Mouse (Mus musculus) lung, postnatal 4 days (tissue): Measurements from ENCODE around the gene AC131692.1.

Experiments used
- DNase-seq, 2 experiments: peaks; one replicate each; pipeline ENCODE4 v3.0.0; 2021

The AC131692.1 gene

DNA sequence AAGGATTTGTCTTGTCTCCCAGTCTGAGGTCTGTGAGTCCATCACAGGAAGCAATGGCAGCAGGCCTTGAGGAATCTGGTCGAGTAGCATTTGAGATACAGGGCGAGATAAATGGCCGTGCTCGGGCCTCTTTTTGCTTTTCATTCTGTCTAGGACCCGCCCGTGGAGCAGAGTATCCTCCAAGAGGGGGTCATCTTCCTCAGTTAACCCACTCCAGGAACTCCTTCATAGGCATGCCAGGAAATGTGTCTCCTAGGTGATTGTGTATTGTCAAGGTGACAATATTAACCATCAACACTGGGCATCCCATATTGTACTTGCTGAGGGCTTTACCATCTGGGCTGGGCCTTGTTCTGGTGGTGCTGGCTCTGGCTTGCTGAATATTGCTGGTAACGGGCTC is at the start of gene AC131692.1:
AC131692.1 (plus strand) TSS at position 301 of the 400 bp plus-strand sequence.
- DNase-seq = no peak

DNA sequence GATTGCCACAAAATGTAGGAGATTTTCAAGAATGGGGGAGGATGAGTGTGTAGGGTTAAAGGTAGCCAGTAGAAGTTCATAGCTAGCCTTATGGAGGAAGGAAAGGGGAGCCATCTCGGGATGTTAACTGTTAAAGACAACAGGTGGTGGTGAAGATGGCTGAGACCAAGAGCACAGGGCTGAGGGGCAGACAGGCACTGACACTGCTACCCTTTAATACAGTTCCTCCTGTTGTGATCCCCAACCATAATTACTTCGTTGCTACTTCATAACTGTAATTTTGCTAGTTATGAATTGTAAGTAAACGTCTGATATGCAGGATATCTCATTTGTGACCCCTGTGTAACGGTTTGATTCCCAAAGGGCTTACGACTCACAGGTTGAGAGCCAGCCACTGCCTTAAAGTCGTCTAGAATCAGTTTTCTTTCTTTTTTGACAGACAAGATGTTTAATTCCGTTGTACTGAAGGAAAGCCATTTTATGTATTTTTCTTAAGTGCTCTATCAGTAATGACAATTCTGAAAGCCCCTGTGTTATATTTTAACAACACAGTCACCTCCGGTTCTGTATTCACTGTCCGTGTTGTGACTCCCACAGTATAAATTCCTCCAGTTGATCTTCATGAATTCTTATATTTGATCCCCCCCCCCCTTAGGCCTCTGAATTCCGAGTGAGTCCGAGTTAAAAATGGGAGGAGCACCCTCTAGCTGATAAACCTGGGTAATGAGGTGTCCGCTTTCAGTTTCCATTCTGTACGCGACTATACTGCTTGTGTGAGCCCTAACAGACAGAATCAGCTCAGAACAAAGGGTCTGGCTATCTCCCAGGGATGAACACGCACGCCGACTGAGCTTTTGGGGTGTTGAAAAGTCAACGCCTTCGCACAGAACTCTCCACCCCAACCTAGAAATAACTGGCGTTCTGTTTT is 48.6 kb upstream of the AC131692.1 start:
- DNase-seq = no peak

DNA sequence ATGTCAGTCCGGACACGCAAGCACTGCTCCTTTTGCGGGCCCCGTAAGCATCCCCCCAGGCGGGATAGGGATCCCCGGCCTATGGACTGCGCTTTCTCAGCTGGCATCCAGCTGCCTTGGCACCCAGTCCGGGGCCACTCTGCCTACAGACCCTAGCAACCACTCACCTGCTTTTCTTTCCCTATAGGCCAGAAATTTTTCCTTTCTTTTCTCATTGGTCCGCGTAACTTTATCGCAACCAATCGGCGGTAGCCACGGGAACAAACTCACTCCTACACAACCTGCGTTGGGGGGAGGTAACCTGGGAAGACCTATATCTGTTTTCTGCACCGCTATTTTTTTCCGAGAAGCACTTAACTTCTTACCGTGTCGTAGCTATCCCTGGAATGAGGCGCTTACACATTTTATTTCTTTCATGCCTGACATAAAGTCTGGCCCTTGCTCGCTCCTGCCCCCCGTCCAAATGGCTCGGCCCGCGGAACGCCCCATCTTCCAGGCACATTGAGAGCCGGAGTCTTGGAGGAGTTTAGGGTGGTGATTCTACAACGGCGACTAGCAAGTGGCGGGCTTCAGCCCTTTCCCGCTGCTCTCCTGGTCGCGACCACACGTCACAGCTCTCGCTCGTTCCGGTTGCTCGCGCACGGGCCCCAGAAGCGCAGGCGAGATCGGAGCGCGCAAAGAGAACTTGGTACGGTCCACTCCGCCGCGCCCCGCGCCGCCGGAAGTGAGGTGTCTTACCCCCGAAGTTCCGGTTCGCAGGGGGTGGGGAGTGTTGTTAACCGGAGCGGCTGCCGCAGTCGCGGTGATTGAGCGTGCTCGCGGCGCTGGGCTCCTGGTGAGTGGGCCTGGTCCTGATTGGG is 47.7 kb upstream of the AC131692.1 start, which contains the start of gene Syvn1:
Syvn1 (plus strand) TSS at position 283 of the 860 bp plus-strand sequence.
- DNase-seq = peak; percentile 91

DNA sequence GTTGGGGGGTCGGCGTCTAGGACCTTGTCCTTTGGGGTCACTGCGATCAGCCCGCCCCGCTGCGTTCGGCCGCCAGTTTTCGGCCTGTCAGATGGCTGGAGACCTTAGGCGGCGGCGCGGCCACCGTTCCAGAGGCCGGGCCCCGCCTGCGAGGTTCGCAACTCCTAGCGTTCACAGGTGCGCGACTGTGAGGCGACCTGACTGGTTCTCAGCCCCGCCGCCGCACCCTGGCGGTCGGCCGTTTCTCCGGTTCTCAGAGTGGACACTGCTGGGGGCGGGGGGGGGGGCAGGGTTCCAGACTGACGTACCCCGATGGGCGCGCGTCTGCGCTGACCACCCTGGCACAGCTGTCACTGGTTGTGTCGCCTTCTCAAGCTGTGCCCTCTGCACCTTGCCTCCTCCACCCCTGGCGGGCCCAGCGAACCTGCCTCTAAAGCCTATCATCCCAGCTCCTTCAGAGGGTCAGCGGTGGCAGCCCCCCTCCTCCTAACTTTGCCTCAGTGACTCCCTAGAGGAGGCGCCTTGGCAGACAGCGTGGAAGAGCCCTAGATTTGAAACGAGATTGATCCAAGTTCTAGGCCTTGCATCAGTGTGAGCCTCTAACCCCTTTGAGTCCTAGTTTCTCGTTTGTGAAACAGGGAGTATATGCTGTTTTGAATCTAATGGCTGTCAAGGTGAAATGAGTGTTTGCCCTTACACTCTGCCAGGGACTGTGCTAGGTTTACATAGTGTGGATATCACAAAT is 46.9 kb upstream of the AC131692.1 start:
- no peak for DNase-seq

DNA sequence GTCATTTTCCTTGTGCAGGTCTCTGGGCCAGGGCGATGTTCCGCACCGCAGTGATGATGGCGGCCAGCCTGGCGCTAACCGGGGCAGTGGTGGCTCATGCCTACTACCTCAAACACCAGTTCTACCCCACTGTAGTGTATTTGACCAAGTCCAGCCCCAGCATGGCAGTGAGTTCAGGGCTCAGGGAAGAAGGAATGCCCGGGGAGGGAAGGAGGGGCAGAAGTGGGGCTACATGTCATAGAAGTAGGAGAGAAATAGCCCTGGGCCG is 46.4 kb upstream of the AC131692.1 start:
- peak in 1 of 2 experiments; percentile 26 for DNase-seq

DNA sequence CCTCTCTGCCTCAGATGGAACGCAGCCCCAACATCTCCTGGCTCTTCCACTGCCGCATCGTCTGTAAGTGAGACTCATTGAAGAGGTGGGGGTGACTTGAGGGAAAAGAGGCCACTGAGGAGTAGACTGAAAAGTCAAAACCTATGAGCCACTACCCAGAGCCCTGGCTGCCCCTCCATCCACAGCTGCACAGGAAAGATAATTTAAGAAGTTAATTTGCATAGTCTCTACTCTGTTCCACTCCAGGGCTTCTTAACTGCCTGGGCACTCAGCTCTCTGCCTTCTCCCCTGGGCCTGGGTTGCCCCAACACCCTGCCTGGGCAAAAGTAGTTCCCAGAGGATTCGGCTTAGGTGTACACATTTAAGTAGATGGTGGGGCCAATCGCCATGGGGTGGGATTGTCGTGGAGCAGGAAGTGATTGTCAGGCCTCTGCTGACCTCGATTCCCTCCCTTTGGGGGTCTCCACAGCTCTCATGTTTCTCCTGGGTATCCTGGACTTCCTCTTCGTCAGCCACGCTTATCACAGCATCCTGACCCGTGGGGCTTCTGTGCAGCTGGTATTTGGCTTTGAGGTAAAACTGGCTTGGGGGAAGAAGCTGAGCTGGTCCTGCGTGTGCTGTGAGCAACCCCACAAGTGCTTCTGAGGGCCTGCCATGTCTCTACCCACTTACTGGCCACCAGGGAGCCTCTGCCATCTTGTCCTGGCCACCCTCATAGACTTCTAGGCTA is 45.4 kb upstream of the AC131692.1 start:
- peak in 1 of 2 experiments; percentile 32 for DNase-seq

DNA sequence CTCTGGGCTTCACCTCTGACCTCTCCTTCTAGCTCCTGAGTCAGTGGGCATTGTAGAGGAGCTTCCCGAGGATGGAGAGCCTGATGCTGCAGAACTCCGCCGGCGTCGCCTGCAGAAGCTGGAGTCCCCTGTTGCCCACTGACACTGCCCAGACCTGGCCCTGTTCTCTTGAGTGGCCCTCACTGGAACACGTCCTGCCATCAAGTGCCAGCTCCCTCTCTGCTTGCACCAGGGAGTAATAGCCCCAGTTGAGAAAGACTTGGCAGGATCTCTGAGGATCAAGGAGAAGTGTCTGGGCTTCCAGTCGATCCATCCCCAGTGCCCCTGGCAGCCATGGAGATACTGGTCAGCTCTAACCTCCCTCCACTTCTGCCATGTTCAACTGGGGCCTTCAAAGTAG is 41.7 kb upstream of the AC131692.1 start:
- DNase-seq = peak in 1 of 2 experiments; percentile 25

DNA sequence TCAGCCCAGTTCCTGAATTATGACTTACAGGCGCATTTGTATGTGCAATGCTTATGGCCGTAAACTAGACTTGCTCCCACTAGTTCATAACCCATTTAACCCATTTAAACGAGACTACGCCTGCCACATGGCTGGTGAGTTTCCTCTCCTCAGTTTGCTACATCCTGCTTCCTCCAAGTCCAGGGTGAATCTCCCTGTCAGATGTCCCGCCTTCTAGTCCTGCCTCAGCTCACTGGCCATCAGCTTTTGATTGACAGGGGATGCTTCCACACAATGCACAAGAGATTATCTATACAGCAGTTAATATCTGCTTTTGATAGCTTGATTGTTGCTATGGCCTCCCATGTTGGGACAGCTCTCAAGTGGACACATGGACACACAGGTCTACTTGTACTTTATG is 39.9 kb upstream of the AC131692.1 start:
- DNase-seq = no peak

DNA sequence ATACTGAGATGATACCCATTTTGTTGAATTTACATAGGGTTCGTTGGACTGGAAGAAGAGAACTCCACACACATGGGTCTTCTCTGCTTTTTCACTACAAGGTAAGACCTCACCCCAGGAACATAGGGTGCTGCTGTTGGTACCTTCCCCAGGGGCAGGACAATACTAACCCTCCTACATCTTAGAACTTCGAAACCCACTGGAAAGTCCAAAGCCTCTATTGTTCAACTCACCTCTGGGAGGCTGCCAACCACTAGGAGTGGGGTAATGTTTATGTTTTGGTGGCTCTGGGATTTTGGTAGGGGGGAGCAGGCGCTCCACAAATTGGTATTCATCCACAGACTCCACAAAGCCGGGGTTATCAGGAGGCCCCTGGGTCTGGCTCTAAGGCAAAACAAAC is 37.5 kb upstream of the AC131692.1 start:
- no peak for DNase-seq

DNA sequence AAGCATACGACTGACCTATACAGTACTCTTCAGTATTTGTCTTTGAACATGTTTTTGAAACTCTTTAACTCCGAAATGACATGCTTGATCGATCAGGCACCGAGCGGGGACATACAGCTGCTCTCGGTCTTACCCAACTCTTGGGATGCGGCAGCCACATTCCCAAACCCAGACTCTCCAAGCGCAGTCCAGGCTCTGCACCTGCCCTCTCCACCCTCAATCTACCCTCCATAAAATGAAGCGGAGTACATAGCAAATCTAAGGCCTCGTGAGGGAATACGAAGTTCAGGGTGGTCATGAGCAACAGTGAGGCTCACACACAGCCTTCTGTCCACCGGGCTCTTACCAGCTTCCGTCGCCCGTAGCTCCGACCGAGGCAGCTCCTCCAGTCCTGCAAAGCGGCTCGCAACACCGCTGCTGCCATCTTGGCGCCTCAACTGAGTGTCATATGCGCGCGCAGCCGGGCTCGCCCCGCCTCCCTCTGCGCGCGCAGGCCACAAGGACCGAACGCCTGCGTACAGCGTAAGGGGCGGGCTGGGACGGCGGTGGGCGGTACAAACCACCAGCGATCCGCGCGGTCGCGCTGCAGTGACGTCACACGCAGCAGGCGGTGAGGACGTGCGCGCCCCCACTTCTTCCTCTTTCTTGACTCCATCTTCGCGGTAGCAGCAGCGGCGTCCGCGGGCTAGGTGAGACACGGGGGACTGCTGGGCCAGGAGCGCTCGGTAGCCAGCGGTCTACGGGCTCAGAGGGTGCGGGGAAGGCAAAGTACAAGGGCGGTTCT is 36.7 kb upstream of the AC131692.1 start, which contains the start of the genes Mrpl49 and Fau:
Mrpl49 (minus strand) TSS at position 473 of the 784 bp plus-strand sequence.
Fau (plus strand) TSS at position 532 of the 784 bp plus-strand sequence.
- peak; percentile 99 for DNase-seq

DNA sequence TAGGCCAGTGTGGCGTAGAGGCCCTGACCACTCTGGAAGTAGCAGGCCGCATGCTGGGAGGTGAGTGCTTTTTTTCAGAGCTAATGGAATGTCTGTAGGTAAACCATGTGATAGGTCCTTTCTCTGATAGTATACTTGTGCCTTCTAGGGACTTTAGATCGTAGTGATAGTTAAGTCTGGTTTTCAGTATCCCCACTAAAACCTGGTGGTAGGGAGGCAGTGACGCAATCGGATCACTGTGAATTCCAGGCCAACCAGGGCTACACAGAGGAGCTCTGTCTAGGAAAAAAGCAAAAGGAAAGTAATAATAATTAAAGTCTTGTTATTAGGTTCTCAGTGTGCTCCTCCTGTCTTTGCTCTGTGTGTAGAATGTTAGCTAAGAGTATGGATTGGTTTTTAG is 35.7 kb upstream of the AC131692.1 start:
- no peak for DNase-seq

DNA sequence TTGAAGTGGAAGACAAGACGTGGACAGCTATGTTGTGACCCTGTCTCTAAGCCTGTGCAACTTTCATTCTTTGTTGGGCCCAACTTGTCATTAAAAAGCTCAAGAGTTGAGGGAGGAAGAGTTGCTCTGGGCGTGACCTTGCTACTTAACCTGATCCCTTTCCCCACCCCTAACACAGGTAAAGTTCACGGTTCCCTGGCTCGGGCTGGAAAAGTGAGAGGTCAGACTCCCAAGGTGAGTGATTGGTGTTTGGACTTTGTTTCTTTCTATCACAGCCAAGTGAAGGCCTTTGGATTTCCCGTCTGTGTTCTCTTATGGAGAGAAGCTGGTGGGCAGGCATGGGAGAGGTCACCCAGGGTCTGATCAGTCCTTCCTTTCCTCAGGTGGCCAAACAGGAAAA is 35.3 kb upstream of the AC131692.1 start:
- no peak for DNase-seq

DNA sequence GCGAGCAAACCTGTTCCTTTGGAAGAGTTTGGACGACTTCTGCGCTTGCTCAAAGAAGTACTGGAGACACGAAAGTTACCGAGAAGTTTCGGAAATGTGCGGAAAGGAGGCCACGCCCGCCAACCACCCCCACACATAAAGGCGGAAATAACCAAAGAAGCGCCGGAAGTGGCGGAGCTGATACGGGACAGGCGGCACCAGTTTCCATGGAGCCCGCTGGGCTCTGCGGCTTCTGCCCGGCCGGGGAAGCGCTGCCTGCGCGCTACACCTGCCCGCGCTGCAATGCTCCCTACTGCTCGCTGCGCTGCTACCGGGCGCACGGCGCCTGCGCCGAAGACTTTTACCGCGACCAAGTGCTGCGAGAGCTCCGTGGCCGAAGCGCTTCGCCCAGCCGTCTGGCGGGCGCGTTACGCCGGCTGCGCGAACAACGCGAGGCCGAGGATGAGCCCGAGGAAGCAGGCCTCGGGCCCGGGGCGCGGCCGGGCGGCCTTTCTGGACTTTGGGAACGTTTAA is 33.1 kb upstream of the AC131692.1 start, which contains the start of gene Znhit2:
Znhit2 (plus strand) TSS at position 172 of the 513 bp plus-strand sequence.
- DNase-seq = peak; percentile 95 to 96

DNA sequence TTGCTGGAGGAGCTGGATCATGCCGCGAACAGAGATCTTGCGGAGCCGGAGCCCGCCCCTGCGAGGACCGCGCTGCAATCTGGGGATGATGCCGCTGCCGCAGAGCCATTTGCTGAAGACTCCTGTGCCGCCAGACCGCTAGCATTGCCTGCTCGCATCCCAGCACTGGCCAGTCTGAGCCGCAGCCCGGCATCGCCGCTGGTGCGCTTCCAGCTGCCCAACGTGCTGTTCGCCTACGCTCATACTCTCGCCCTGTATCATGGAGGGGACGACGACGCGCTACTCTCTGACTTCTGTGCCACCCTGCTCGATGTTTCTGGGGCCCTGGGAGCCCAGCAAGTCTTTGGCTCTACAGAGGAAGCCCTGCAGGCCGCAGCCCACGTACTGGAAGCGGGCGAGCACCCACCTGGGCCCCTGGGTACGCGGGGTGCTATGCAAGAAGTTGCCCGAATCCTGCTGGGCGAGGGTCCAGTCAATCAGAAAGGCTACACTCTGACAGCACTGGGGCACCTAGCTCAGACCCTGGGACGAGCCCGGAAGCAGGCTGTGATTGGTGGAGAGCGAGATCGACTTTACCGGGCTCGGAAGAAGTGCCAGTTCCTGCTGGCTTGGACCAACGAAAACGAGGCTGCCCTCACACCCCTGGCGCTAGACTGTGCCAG is 32.4 kb upstream of the AC131692.1 start:
- peak; percentile 60 to 66 for DNase-seq

DNA sequence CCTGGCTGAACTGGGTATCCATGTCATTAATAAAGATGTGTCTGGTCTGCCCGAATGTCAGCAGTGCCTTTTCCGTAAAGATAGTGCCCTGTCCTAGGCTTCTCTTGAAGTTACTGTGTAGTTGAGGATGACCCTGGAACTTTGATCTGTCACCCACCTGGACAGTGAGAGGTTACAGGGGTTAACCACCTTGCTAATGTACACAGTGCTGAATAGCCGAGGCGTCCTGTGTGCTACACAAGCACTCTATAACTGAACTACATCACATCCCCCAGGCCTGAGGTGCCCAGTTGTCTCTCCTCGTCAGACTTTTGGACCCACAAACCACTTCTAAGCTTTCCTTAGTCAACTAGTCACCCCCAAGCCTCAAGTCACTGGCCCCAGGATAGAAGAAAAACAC is 31.8 kb upstream of the AC131692.1 start:
- no peak for DNase-seq

DNA sequence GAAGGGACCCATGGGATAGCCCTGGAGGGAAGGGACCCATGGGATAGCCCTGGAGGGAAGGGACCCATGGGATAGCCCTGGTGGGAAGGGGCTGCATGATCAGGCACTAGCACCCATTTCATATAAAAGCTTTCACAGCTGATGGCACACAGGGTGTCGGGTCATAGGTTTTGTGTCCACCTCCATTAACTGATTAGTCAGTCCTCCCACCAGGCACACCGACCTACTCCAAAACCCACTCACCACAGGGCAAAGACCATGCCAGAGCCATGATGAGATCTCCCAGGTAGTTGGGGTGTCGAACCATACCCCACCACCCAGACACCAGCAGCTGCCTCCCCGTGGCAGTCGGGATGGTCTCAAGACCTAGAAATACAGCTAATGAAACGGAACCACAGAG is 31.1 kb upstream of the AC131692.1 start:
- no peak for DNase-seq

DNA sequence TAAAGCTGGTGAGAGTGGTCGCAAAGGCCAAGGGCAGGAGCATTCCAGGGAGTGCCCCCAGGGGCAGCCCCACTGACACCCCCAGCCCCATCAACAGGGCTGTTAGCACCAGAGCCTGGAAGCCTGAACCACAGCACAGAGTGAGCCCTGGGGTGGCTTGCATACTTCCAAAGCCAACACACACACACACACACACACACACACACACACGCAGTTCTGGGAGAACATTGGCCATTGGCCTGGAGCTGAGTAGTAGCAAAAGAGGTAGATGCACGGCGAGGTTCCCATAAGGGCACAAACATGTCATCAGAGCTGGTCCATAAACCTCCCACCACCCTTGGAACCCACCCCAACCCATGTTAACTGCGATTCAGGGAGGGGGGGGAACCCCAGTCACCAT is 27.6 kb upstream of the AC131692.1 start:
- DNase-seq = no peak

DNA sequence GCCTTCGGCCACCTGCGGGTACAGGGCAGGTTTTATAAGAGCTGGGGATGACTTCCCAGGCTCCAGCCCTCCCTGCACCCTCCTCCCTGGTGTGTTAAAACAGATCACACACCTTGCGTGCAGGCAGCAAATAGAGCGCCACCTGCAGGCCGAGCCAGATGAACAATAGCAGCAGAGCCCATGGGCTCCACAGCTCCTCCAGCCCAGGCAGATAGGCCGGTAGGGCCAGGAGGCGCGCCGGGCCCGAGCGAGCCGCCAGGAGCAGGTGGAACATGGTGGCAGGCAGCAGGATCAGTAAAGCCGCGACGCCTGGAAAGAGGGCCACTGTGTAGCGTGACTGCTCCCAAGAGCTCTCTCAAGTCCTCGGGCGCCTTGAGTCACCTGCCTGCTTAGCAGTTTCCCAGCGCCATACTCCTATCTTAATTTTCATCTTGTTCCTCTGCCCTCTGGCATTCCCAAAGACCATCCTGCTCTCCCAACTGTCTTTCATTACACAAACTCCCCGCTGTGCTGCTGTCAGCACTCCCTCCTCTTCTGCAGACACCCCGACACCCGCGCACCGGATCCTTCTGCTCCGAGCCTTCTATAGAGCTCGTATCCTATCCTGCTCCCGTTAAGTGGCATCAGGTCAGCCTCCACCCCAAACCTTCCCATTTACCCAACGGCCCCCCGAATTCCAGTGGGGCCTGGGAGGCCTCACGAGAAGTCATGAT is 27.1 kb upstream of the AC131692.1 start:
- peak; percentile 85 to 87 for DNase-seq

DNA sequence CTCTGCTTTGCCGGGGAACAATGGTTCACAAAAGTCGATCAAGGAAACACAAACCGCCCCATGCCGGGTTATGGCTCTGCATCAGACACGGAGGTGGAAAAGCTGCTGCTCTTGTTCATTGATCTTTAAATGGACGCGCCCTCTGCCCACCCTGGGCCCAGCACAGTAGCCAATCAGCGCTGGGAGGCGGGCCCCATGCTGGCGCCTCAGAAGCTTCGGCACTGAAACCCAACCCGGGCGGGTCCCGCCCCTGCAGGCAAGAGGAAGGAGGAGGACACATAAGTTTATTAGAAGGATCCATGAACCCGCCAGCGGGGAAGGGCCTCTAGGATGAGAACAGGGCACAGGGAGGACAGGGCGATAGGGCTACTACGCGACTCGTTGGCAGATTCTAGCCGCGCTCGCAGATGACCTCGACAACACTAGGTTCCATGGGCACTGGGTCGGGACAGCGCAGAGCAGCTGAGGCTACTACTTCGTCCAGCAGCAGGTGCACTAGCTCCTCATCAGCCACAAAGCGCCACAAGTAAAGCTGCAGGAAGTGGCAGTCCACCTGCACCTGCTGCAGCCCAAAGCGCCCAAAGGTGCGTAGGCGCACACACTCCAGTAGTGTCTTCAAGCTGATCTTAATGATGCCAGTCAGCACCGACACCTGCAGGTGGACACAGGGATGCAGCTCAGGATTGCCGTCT is 26.3 kb upstream of the AC131692.1 start, which contains the start of gene Tm7sf2:
Tm7sf2 (minus strand) TSS at position 650 of the 692 bp plus-strand sequence.
- peak; percentile 92 to 95 for DNase-seq
